Mouse (Mus musculus): ENCODE results near the gene Vmn1r142. TPM values are rescaled to one million over a fixed set of nuclear protein-coding genes. Genes with fewer than 3 reads are reported as not detected.
"Not testable (repeated sequence)": the region's sequence is repeated elsewhere in the genome, so short reads cannot be mapped to it uniquely, and the experiment has no call there.

Vmn1r142 gene
- total RNA-seq (2014; rRNA removed): not detected in 2 replicates
- not detected in 2 replicates for polyA plus RNA-seq (2015; fragmentation: Nextera tagmentation; extraction: Ambion mirVana)

GRCm38 (mm10) chr7:22163935-22164334 lies at the start of gene Vmn1r142:
Vmn1r142 (minus strand) TSS chr7:22164035.
- not testable (repeated sequence) for DNase-seq; H3K4me1 ChIP-seq (ENCODE audit: insufficient read depth); H3K27ac ChIP-seq (ENCODE audit: low read depth, low read length); H3K4me2 ChIP-seq (ENCODE audit: low read depth); ATAC-seq; H3K27me3 ChIP-seq (ENCODE audit: insufficient read depth, low read length); H3K4me3 ChIP-seq (ENCODE audit: low read depth, low read length); H3K9ac ChIP-seq; H3K9me3 ChIP-seq (ENCODE audit: low read length); H3K36me3 ChIP-seq (ENCODE audit: insufficient read depth)
- WGBS: no CpG with 5 or more reads among the region's 3 CpGs

GRCm38 (mm10) chr7:22201164-22201563 lies 37.3 kb upstream of the Vmn1r142 start, which contains the start of gene Gm8653:
Gm8653 (minus strand) TSS chr7:22201264.
- not testable (repeated sequence) for H3K4me2 ChIP-seq (ENCODE audit: low read depth); H3K4me1 ChIP-seq (ENCODE audit: insufficient read depth); H3K27me3 ChIP-seq (ENCODE audit: insufficient read depth, low read length); H3K27ac ChIP-seq (ENCODE audit: low read depth, low read length); H3K9me3 ChIP-seq (ENCODE audit: low read length); H3K9ac ChIP-seq; ATAC-seq; H3K4me3 ChIP-seq (ENCODE audit: low read depth, low read length); DNase-seq; H3K36me3 ChIP-seq (ENCODE audit: insufficient read depth)
- WGBS: no CpG with 5 or more reads among the region's 2 CpGs

GRCm38 (mm10) chr7:22189077-22189476 lies 25.2 kb upstream of the Vmn1r142 start, which contains the start of gene Vmn1r143:
Vmn1r143 (plus strand) TSS chr7:22189377.
- H3K9ac ChIP-seq; H3K9me3 ChIP-seq (ENCODE audit: low read length); ATAC-seq; DNase-seq; H3K27ac ChIP-seq (ENCODE audit: low read depth, low read length); H3K4me2 ChIP-seq (ENCODE audit: low read depth); H3K36me3 ChIP-seq (ENCODE audit: insufficient read depth); H3K4me3 ChIP-seq (ENCODE audit: low read depth, low read length); H3K27me3 ChIP-seq (ENCODE audit: insufficient read depth, low read length); H3K4me1 ChIP-seq (ENCODE audit: insufficient read depth): not testable (repeated sequence)
- no CpG with 5 or more reads among the region's 3 CpGs for WGBS

GRCm38 (mm10) chr7:22134641-22135040 lies 29.2 kb downstream of the Vmn1r142 start, which contains the start of gene Gm10666:
Gm10666 (minus strand) TSS chr7:22134741.
- H3K27me3 ChIP-seq (ENCODE audit: insufficient read depth, low read length); H3K9ac ChIP-seq; H3K36me3 ChIP-seq (ENCODE audit: insufficient read depth); H3K9me3 ChIP-seq (ENCODE audit: low read length); ATAC-seq; H3K4me3 ChIP-seq (ENCODE audit: low read depth, low read length); H3K4me1 ChIP-seq (ENCODE audit: insufficient read depth); DNase-seq; H3K27ac ChIP-seq (ENCODE audit: low read depth, low read length); H3K4me2 ChIP-seq (ENCODE audit: low read depth): not testable (repeated sequence)
- WGBS: no CpG with 5 or more reads among the region's 5 CpGs

- not testable (repeated sequence) for H3K27ac ChIP-seq (ENCODE audit: low read depth, low read length); H3K9me3 ChIP-seq (ENCODE audit: low read length); H3K4me1 ChIP-seq (ENCODE audit: insufficient read depth); H3K4me2 ChIP-seq (ENCODE audit: low read depth); H3K4me3 ChIP-seq (ENCODE audit: low read depth, low read length); H3K36me3 ChIP-seq (ENCODE audit: insufficient read depth); H3K9ac ChIP-seq; ATAC-seq; H3K27me3 ChIP-seq (ENCODE audit: insufficient read depth, low read length); DNase-seq
- no CpG with 5 or more reads among the region's 2 CpGs for WGBS
Observed at GRCm38 (mm10) chr7:22118145-22118544, 45.7 kb downstream of the Vmn1r142 start, which contains the start of gene Gm16451. Gm16451 (minus strand) TSS chr7:22118245.

Other genes with a start within 250 kb of the Vmn1r142 start
- gene Gm5891, start 242.7 kb downstream of the Vmn1r142 start, total RNA-seq (2014; rRNA removed): not detected in 2 replicates
- not detected in 2 replicates for gene Gm5891, start 242.7 kb downstream of the Vmn1r142 start, polyA plus RNA-seq (2015; fragmentation: Nextera tagmentation; extraction: Ambion mirVana)
- not detected in 2 replicates for gene Vmn1r137, start 169.4 kb downstream of the Vmn1r142 start, total RNA-seq (2014; rRNA removed)
- gene Vmn1r137, start 169.4 kb downstream of the Vmn1r142 start, polyA plus RNA-seq (2015; fragmentation: Nextera tagmentation; extraction: Ambion mirVana): not detected in 2 replicates
- gene Vmn1r138, start 135.1 kb downstream of the Vmn1r142 start, total RNA-seq (2014; rRNA removed): not detected in 2 replicates
- gene Vmn1r138, start 135.1 kb downstream of the Vmn1r142 start, polyA plus RNA-seq (2015; fragmentation: Nextera tagmentation; extraction: Ambion mirVana): not detected in 2 replicates
- gene Gm6176, start 107.7 kb downstream of the Vmn1r142 start, total RNA-seq (2014; rRNA removed): not detected in 2 replicates
- not detected in 2 replicates for gene Gm6176, start 107.7 kb downstream of the Vmn1r142 start, polyA plus RNA-seq (2015; fragmentation: Nextera tagmentation; extraction: Ambion mirVana)
- not detected in 2 replicates for gene Vmn1r139, start 95.0 kb downstream of the Vmn1r142 start, total RNA-seq (2014; rRNA removed)
- not detected in 2 replicates for gene Vmn1r139, start 95.0 kb downstream of the Vmn1r142 start, polyA plus RNA-seq (2015; fragmentation: Nextera tagmentation; extraction: Ambion mirVana)
- gene Gm16451, start 45.8 kb downstream of the Vmn1r142 start, total RNA-seq (2014; rRNA removed): not detected in 2 replicates
- gene Gm16451, start 45.8 kb downstream of the Vmn1r142 start, polyA plus RNA-seq (2015; fragmentation: Nextera tagmentation; extraction: Ambion mirVana): not detected in 2 replicates
- gene Gm10666, start 29.3 kb downstream of the Vmn1r142 start, total RNA-seq (2014; rRNA removed): not detected in 2 replicates
- gene Gm10666, start 29.3 kb downstream of the Vmn1r142 start, polyA plus RNA-seq (2015; fragmentation: Nextera tagmentation; extraction: Ambion mirVana): not detected in 2 replicates
- not detected in 2 replicates for gene Vmn1r143, start 25.3 kb upstream of the Vmn1r142 start, total RNA-seq (2014; rRNA removed)
- not detected in 2 replicates for gene Vmn1r143, start 25.3 kb upstream of the Vmn1r142 start, polyA plus RNA-seq (2015; fragmentation: Nextera tagmentation; extraction: Ambion mirVana)
- gene Gm8653, start 37.2 kb upstream of the Vmn1r142 start, total RNA-seq (2014; rRNA removed): not detected in 2 replicates
- gene Gm8653, start 37.2 kb upstream of the Vmn1r142 start, polyA plus RNA-seq (2015; fragmentation: Nextera tagmentation; extraction: Ambion mirVana): not detected in 2 replicates
- gene Gm8453, start 65.4 kb upstream of the Vmn1r142 start, total RNA-seq (2014; rRNA removed): not detected in 2 replicates
- not detected in 2 replicates for gene Gm8453, start 65.4 kb upstream of the Vmn1r142 start, polyA plus RNA-seq (2015; fragmentation: Nextera tagmentation; extraction: Ambion mirVana)
- not detected in 2 replicates for gene Gm4187, start 165.7 kb upstream of the Vmn1r142 start, total RNA-seq (2014; rRNA removed)
- gene Gm4187, start 165.7 kb upstream of the Vmn1r142 start, polyA plus RNA-seq (2015; fragmentation: Nextera tagmentation; extraction: Ambion mirVana): not detected in 2 replicates
- not detected in 2 replicates for gene Gm8660, start 207.0 kb upstream of the Vmn1r142 start, total RNA-seq (2014; rRNA removed)
- gene Gm8660, start 207.0 kb upstream of the Vmn1r142 start, polyA plus RNA-seq (2015; fragmentation: Nextera tagmentation; extraction: Ambion mirVana): not detected in 2 replicates
- not detected in 2 replicates for gene Vmn1r148, start 249.5 kb upstream of the Vmn1r142 start, total RNA-seq (2014; rRNA removed)
- gene Vmn1r148, start 249.5 kb upstream of the Vmn1r142 start, polyA plus RNA-seq (2015; fragmentation: Nextera tagmentation; extraction: Ambion mirVana): not detected in 2 replicates

Measured in forebrain, postnatal 0 days (tissue).